In the genomic region with DNA sequence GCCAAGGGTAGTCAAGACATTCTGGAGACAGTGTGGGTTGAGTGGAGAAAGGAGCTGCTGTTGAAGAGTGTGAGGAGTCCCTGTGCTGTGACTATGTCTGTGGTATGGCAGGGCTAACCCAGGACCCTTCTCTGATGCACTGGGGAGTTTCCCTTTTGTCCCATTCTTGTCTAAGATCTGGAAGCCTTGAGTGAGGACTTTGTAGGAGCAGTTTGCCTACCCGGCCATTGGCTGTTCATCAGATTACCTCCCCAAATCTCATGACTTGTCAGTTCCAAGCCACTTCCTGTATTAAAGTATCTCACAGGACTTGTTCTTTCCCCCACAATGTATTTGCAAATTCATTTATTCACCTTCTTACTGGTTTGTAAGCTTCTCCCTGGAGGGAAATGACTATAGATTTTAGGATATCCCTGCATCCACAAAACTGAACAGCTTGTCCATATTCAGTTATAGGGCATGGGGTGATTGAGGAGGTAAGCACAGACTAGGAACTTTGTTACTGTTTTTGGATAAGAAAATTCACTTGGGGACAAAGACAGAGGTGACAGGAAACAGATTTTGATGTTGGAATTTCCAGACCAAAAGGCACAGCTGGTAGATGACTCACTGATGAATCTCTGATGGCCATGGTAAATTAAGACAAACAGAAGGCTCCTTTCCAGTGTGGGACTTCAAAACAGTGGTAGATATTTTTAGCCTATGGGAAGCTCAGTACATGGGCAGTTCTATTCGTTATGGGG, we compare ENCODE assay signal across 16 mouse cellular contexts.
"Had no signal": no experiment of that assay in that cellular context is flagged by ENCODE, and none has a peak within 500 bp of the region (broad histone marks: within the 10 kb centered on the region; RNA-seq: fewer than 3 reads in every experiment).

No protein-coding gene starts in this region.

- H3K4me1 ChIP-seq: limb, embryonic 12.5 days; lung, embryonic 15.5 days had no signal

- H3K4me3 ChIP-seq: limb, embryonic 12.5 days; liver, embryonic 13.5 days; lung, embryonic 15.5 days; midbrain, embryonic 10.5 days; neural tube, embryonic 13.5 days had no signal

- H3K4me2 ChIP-seq: limb, embryonic 12.5 days; liver, embryonic 13.5 days; lung, embryonic 15.5 days; neural tube, embryonic 13.5 days had no signal

- H3K9me3 ChIP-seq: limb, embryonic 12.5 days; liver, embryonic 13.5 days; lung, embryonic 15.5 days; midbrain, embryonic 10.5 days; neural tube, embryonic 13.5 days had no signal

- DNase-seq: kidney, adult 8-10 months; kidney, postnatal 25 days; liver; liver, embryonic 13.5 days; liver, postnatal 0 days; lung, postnatal 36 days; retina, postnatal 1 day; right cerebral cortex, postnatal 4 days; spleen, adult 18-20 months; thymus, adult 18-20 months; thymus, postnatal 14 days had no signal

- H3K27me3 ChIP-seq: limb, embryonic 12.5 days; liver, embryonic 13.5 days; lung, embryonic 15.5 days had no signal

- H3K36me3 ChIP-seq: limb, embryonic 12.5 days; liver, embryonic 13.5 days; lung, embryonic 15.5 days; midbrain, embryonic 10.5 days; neural tube, embryonic 13.5 days had no signal

- ATAC-seq: liver, postnatal 0 days; midbrain, embryonic 16.5 days had no signal

- H3K27ac ChIP-seq: limb, embryonic 12.5 days; liver, embryonic 13.5 days; lung, embryonic 15.5 days; midbrain, embryonic 10.5 days; neural tube, embryonic 13.5 days had no signal

- H3K9ac ChIP-seq: limb, embryonic 12.5 days; liver, embryonic 13.5 days; liver, postnatal 0 days; lung, embryonic 15.5 days; neural tube, embryonic 13.5 days had no signal
